Mouse (Mus musculus) kidney, adult 2 months (tissue): ENCODE data around the gene Lrrk1. TPM values are rescaled to one million over a fixed set of nuclear protein-coding genes. Genes with fewer than 3 reads are reported as not detected.

Experiments
- DNase-seq: peaks from one replicate; pipeline ENCODE4 v3.0.0; 2021
- H3K27ac ChIP-seq: fragments of 200-500 bp; 2 replicates; pipeline ENCODE4 v1.5.1; 2012; ENCODE audit warnings: low read depth, low read length, control low read depth, inconsistent platforms; ENCODE audit not compliant: insufficient read depth
- H3K27me3 ChIP-seq: fragments of 200-500 bp; replicated peaks from 2 replicates; pipeline ENCODE4 v1.6.1; 2012; ENCODE audit warnings: mild to moderate bottlenecking, moderate library complexity, low read length, inconsistent platforms; ENCODE audit not compliant: control insufficient read depth, insufficient read depth
- H3K36me3 ChIP-seq: fragments of 200-500 bp; 2 replicates; pipeline ENCODE4 v1.6.1; 2012; ENCODE audit warnings: mild to moderate bottlenecking, moderate library complexity, low read length, inconsistent platforms; ENCODE audit not compliant: control insufficient read depth, insufficient read depth
- H3K4me1 ChIP-seq: fragments of 200-500 bp; 2 replicates; pipeline ENCODE4 v1.6.1; 2011; ENCODE audit warnings: low read length; ENCODE audit not compliant: control insufficient read depth, insufficient read depth
- H3K4me3 ChIP-seq: fragments of 200-500 bp; 2 replicates; pipeline ENCODE4 v1.5.1; 2011; ENCODE audit warnings: mild to moderate bottlenecking, low read depth, low read length, control low read depth; ENCODE audit not compliant: insufficient read depth
- CTCF ChIP-seq: fragments of 200-500 bp; conservative IDR thresholded peaks from 2 replicates; pipeline ENCODE4 v1.5.1; 2011; ENCODE audit warnings: low read depth, mild to moderate bottlenecking, control low read depth, low read length, moderate library complexity, mixed read lengths; ENCODE audit not compliant: insufficient read depth, insufficient read length
- POLR2A ChIP-seq: fragments of 200-500 bp; IDR thresholded peaks from one replicate; pipeline ENCODE4 v1.6.1; 2011; ENCODE audit warnings: low read depth, low read length, control low read depth
- WGBS: fragments of 180-500 bp; shearing (Covaris S2); methylation state at CpG from one replicate; pipeline ENCODE4 v1.1.7; 2018; 5-methylcytosine and 5-hydroxymethylcytosine counted together
- polyA plus RNA-seq: library from polyadenylated mRNA; depleted of rRNA; stranded (reverse); fragments of >200 nt; gene quantifications from 2 replicates; pipeline ENCODE4 v1.2.3, GENCODE M21; 2012

Gene Lrrk1
- polyA plus RNA-seq, 1 experiment = 17.3 TPM

DNA sequence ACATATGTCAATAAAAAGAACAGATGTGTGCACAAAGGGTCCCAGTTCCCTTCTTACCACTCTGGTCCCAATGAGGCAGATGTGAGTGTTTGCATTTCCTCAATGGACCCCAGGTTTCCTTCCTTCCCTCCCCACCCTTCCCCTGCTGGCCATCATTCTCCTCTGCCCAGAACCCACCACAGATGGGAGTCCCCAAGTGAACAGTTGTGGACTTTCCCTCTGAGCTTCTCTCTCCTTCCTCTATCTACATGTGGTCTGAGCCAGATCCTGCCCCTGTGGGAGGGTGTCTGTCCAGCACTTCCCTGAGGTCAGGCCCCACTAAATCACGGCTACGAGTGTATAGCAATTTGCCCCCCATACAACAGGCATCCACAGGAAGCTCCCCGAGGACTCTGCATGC is 33.2 kb downstream of the Lrrk1 start:
- H3K4me3 ChIP-seq = no peak overlapping the region
- H3K36me3 ChIP-seq = no peaks in the 10 kb centered on the region
- 60% methylated on average over 3 of the region's 3 CpGs for WGBS

DNA sequence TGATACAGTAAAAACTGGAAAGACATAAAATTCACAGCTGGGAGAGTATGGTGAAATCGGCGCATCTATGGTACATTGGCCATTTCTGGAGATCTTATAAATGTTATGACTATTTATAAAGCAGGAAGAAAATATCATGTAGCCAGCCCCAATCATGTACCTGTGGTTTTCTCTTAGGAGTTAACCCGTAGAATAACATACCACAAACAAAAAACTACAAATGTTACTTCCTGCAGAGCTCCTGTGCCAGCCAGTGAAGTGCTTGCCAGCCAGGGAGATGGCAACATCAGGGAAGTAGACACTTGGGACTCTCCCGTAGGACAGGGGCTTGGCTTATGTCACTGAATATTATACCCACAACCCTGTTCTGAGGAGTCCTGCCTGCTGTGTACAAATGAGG is 37.1 kb downstream of the Lrrk1 start:
- no peaks in the 10 kb centered on the region for H3K27me3 ChIP-seq
- no peak overlapping the region for H3K4me3 ChIP-seq
- no peak for TF ChIP-seq CTCF
- no peak for TF ChIP-seq POLR2A
- no peaks in the 10 kb centered on the region for H3K36me3 ChIP-seq
- no peak overlapping the region for H3K27ac ChIP-seq
- H3K4me1 ChIP-seq = peaks cover 3% of the 10 kb centered on the region; the same call in 1 of the 2 replicates
- no peak for DNase-seq
- 82% methylated on average over 4 of the region's 4 CpGs for WGBS

More for the DNA sequence above, 33.2 kb downstream of the Lrrk1 start:
- H3K27me3 ChIP-seq = no peaks in the 10 kb centered on the region
- no peak overlapping the region for H3K27ac ChIP-seq
- H3K4me1 ChIP-seq = no peaks in the 10 kb centered on the region
- TF ChIP-seq POLR2A (no peak), CTCF (no peak)
- no peak for DNase-seq

DNA sequence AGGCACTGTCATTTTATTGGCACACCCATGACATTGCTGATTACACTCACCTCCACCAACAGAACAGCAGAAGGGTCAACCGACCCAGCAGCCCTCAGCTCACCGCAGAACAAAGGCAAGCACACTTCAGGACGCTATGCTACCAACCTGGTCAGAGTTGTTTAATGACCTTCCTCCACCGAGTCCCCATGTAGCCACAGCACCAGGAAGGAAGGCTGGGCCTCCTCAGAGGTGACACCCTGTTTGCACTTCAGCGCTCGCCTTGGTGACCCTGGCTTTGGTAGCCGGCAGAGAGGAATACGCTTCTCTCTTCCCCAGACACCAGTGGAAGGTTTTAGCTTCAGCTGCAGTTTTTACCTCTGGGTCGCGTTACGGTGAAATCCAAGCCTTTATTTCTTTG is 38.5 kb downstream of the Lrrk1 start:
- H3K4me3 ChIP-seq = no peak overlapping the region
- no peaks in the 10 kb centered on the region for H3K36me3 ChIP-seq
- peaks cover 3% of the 10 kb centered on the region; the same call in 1 of the 2 replicates for H3K4me1 ChIP-seq
- H3K27me3 ChIP-seq = no peaks in the 10 kb centered on the region
- WGBS = 63% methylated on average over 11 of the region's 11 CpGs
- no peak for DNase-seq
- TF ChIP-seq POLR2A (no peak), CTCF (no peak)
- no peak overlapping the region for H3K27ac ChIP-seq

DNA sequence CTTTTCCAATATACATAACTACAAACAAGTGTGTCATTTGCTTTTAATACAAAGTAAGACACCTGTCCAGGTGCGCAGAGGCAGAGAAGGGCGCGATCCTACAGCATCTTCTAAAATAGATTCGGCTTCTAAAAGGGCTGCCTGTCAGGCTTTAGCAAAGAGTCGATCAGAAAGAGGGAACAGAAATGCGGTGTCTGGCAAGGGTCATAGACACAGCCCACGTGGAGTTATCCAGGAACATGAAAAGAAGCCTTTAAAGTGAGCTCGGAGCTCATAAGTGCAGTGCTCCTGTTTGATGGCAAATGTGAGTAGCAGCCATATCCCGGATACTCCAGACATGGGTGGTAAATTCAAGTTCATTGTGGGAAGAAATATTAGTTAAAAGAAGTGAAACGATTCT is 39.6 kb downstream of the Lrrk1 start:
- Histone ChIP-seq H3K4me3 (no peak overlapping the region), H3K36me3 (no peaks in the 10 kb centered on the region), H3K27me3 (no peaks in the 10 kb centered on the region), H3K4me1 (peaks cover 3% of the 10 kb centered on the region; the same call in 1 of the 2 replicates), H3K27ac (no peak overlapping the region)
- TF ChIP-seq POLR2A (no peak), CTCF (no peak)
- 77% methylated on average over 10 of the region's 10 CpGs for WGBS
- DNase-seq = no peak

DNA sequence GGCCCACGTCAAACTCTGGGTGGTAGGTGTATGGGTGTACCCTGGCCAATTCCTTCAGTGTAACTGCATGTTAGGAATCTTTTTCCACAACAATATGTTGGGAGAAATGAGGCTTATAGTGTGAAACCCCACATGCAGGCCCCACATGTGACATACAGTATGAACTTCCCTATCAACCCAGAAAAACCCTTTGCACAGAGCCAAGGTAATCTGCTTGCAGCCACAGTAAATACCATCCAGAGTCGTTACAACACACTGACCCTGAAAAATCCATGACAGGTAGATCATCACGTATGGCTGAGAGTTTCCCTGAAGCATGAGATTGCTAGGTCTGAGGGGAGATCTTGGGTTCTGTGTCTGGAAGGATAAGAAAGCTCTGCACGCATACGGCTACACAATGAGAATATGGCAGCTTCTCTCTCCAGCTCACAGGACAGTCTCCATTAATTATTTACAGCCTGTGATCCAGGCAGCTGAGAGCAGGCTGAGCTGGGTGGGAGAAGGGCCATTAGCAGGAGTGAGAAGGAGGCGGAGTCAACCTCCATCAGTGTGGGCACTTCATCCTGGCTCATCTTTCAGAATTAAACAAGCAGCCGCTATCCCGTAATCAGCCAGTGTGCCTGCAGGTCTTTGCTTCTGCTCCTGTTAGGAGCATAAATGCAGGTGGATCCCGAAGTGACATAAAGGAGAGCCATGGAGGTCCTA is 41.0 kb downstream of the Lrrk1 start:
- TF ChIP-seq CTCF (no peak), POLR2A (no peak)
- Histone ChIP-seq H3K36me3 (no peaks in the 10 kb centered on the region), H3K4me3 (no peak overlapping the region), H3K27me3 (no peaks in the 10 kb centered on the region), H3K4me1 (peaks cover 3% of the 10 kb centered on the region; the same call in 1 of the 2 replicates), H3K27ac (no peak overlapping the region)
- peak; percentile 34 for DNase-seq
- WGBS = 50% methylated on average over 9 of the region's 9 CpGs

DNA sequence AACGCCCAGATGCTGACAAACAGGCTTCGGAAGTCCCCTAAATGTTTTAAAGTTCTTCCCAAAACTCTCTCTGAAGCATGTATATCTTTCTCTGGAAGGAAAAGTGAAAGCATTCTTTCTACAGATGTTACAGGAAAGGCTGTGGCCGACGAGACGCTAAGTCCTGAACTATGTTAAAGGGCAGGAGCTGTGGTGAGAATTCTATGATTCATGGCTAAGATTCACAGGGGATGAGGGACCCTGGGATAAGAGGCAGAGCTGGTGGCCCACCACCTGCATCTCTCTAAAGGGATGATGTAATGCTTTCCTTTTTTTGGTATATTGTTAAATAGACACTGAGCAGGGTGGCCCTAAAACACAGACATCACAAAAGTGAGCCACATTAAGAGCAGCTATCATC is 44.8 kb downstream of the Lrrk1 start:
- no peak overlapping the region for H3K4me3 ChIP-seq
- DNase-seq = no peak
- H3K27me3 ChIP-seq = no peaks in the 10 kb centered on the region
- TF ChIP-seq POLR2A = no peak
- TF ChIP-seq CTCF = no peak
- peak overlapping the region; percentile 32 for H3K27ac ChIP-seq
- H3K4me1 ChIP-seq = peaks cover 3% of the 10 kb centered on the region; the same call in 1 of the 2 replicates
- H3K36me3 ChIP-seq = no peaks in the 10 kb centered on the region
- 65% methylated on average over 5 of the region's 5 CpGs for WGBS

DNA sequence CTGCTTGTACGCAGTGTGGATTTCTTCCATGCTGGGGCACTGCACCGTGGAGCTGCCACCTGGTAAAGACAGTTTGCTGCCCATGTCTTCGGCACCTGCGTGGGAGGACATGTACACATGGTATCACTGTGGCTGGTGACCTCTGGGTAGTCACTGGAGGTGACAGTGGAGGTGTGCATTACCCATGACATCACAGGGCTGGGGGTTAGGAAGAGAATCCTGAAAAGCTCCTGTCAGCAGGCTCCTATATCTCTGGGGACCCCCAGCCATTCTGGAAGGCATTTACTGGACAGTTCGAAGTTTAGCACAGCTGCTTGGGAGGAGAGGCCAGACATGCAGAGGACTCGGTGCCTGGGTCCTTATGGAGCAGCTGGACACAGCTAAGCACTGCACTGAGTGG is 45.3 kb downstream of the Lrrk1 start:
- H3K27me3 ChIP-seq = no peaks in the 10 kb centered on the region
- no peak for TF ChIP-seq CTCF
- TF ChIP-seq POLR2A = no peak
- 75% methylated on average over 6 of the region's 6 CpGs for WGBS
- H3K36me3 ChIP-seq = no peaks in the 10 kb centered on the region
- H3K4me3 ChIP-seq = no peak overlapping the region
- DNase-seq = no peak
- H3K4me1 ChIP-seq = peaks cover 3% of the 10 kb centered on the region; the same call in 1 of the 2 replicates
- H3K27ac ChIP-seq = peak overlapping the region; percentile 32; the same call in 1 of the 2 replicates
